Comparison of ENCODE assay signal across 11 mouse cellular contexts in the genomic region with DNA sequence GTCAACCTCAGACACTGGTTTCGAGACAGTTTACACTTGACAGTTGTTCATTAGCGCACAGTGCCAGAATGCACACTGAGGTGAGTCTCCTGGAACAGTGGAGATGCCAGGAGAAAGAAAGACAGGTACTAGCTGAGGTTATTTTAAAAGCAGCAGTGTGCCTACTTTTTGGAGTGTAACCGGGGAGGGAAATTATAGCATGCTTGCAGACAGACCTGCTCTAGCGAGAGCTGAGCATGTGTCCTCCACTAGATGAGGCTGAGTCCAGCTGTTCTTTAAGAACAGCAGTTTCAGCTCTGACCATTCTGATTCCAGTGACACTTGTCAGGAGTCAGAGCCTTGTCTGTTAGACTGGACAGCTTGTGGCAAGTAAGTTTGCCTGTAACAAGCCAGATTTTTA. TPM values are rescaled to one million over a fixed set of nuclear protein-coding genes. Genes with fewer than 3 reads are reported as not detected.
A peak's percentile ranks its signal among the peaks of the same experiment; 100 is the strongest.
DNase-seq lines count a peak whose midpoint lies in the region; ATAC-seq and TF ChIP-seq lines count a peak whose summit lies in the region.
"Had no signal": no experiment of that assay in that cellular context is flagged by ENCODE, and none has a peak within 500 bp of the region (broad histone marks: within the 10 kb centered on the region; RNA-seq: fewer than 3 reads in every experiment).

No protein-coding gene starts in this region.

- WGBS in heart, embryonic 10.5 days = 84% methylated on average over 4 of the region's 4 CpGs
- 67% methylated on average over 4 of the region's 4 CpGs for WGBS in lung, embryonic 14.5 days
- 76% methylated on average over 4 of the region's 4 CpGs for WGBS in intestine, embryonic 14.5 days
- WGBS in stomach, embryonic 16.5 days = 73% methylated on average over 4 of the region's 4 CpGs

- DNase-seq in heart, embryonic 10.5 days (ENCODE audit: low spot score) = no peak
- no peak for DNase-seq in heart, postnatal 25 days (ENCODE audit: low spot score)
- DNase-seq in lung, embryonic 14.5 days = no peak
- no peak for DNase-seq in lung, adult 18-20 months
- no peak for DNase-seq in intestine, embryonic 14.5 days (ENCODE audit: low spot score)
- no peak for DNase-seq in testis, postnatal 14 days (ENCODE audit: low spot score)
- no peak for DNase-seq in cerebellum, postnatal 4 days (ENCODE audit: low spot score in 2 of 2)
- DNase-seq: kidney, adult 11 months; left cerebral cortex, postnatal 4 days had no signal

- peaks cover 37% of the 10 kb centered on the region for H3K4me1 ChIP-seq in heart, embryonic 10.5 days
- H3K4me1 ChIP-seq in lung, embryonic 14.5 days (ENCODE audit: insufficient read depth) = peaks cover 27% of the 10 kb centered on the region
- H3K4me1 ChIP-seq in intestine, embryonic 14.5 days (replicated peaks; ENCODE audit: control insufficient read depth, insufficient read depth, low read length) = peaks cover 30% of the 10 kb centered on the region
- H3K4me1 ChIP-seq in stomach, embryonic 16.5 days (ENCODE audit: control insufficient read depth, insufficient read depth, low read length) = peaks cover 16% of the 10 kb centered on the region

- no peak for TF ChIP-seq CTCF in lung, embryonic 14.5 days (IDR thresholded peaks at IDR 0.05; ENCODE audit: low read depth)

- intact Hi-C loops in heart, postnatal 25 days (cut with DNase I) = loop anchor here (5.0 kb wide), 1 partner anchor 115 kb away; no protein-coding TSS in a partner anchor

- H3K4me3 ChIP-seq in heart, embryonic 10.5 days = peak overlapping the region; percentile 76; the same call in 1 of the 2 replicates
- H3K4me3 ChIP-seq in lung, embryonic 14.5 days (ENCODE audit: low read depth, low read length) = peak overlapping the region; percentile 74; the same call in 1 of the 2 replicates
- H3K4me3 ChIP-seq in intestine, embryonic 14.5 days (ENCODE audit: low read depth, low read length) = peak overlapping the region; percentile 69
- peak overlapping the region; percentile 74 for H3K4me3 ChIP-seq in stomach, embryonic 16.5 days (replicated peaks; ENCODE audit: low read length)
- H3K4me3 ChIP-seq: neural tube, embryonic 12.5 days had no signal

- ATAC-seq in lung, embryonic 14.5 days (ENCODE audit: insufficient read depth) = no peak
- no peak for ATAC-seq in intestine, embryonic 14.5 days (replicated peaks; ENCODE audit: low FRiP score, low TSS enrichment, low read depth)
- no peak for ATAC-seq in stomach, embryonic 16.5 days (ENCODE audit: insufficient read depth, low FRiP score)

- H3K27ac ChIP-seq in heart, embryonic 10.5 days = peak overlapping the region; percentile 95; the same call in 1 of the 2 replicates
- H3K27ac ChIP-seq in lung, embryonic 14.5 days (ENCODE audit: low read depth) = no peak overlapping the region; the same call in 1 of the 2 replicates
- peak overlapping the region; percentile 91; the same call in 1 of the 2 replicates for H3K27ac ChIP-seq in intestine, embryonic 14.5 days (ENCODE audit: low read depth)
- peak overlapping the region; percentile 96; the same call in 1 of the 2 replicates for H3K27ac ChIP-seq in stomach, embryonic 16.5 days (ENCODE audit: low read length)
- H3K27ac ChIP-seq: neural tube, embryonic 12.5 days had no signal

- peaks cover 6% of the 10 kb centered on the region; the same call in 1 of the 2 replicates for H3K36me3 ChIP-seq in heart, embryonic 10.5 days
- H3K36me3 ChIP-seq in lung, embryonic 14.5 days (ENCODE audit: insufficient read depth) = peaks cover 4% of the 10 kb centered on the region; the same call in 1 of the 2 replicates
- no peaks in the 10 kb centered on the region for H3K36me3 ChIP-seq in intestine, embryonic 14.5 days (ENCODE audit: control insufficient read depth, insufficient read depth, low read length)
- H3K36me3 ChIP-seq in stomach, embryonic 16.5 days (ENCODE audit: control insufficient read depth, insufficient read depth, low read length) = no peaks in the 10 kb centered on the region
- H3K36me3 ChIP-seq: neural tube, embryonic 12.5 days had no signal

- no peak overlapping the region; the same call in 1 of the 2 replicates for H3K9ac ChIP-seq in lung, embryonic 14.5 days
- H3K9ac ChIP-seq in intestine, embryonic 14.5 days (ENCODE audit: low read length) = no peak overlapping the region
- peak overlapping the region; percentile 51 for H3K9ac ChIP-seq in stomach, embryonic 16.5 days (ENCODE audit: low read length)
- H3K9ac ChIP-seq: neural tube, embryonic 12.5 days had no signal

- no peaks in the 10 kb centered on the region for H3K9me3 ChIP-seq in heart, embryonic 10.5 days
- H3K9me3 ChIP-seq in lung, embryonic 14.5 days (ENCODE audit: low read depth, low read length) = no peaks in the 10 kb centered on the region
- no peaks in the 10 kb centered on the region for H3K9me3 ChIP-seq in intestine, embryonic 14.5 days (ENCODE audit: control insufficient read depth, low read length)
- no peaks in the 10 kb centered on the region for H3K9me3 ChIP-seq in stomach, embryonic 16.5 days (replicated peaks; ENCODE audit: control insufficient read depth, low read length)
- H3K9me3 ChIP-seq: neural tube, embryonic 12.5 days had no signal

- H3K4me2 ChIP-seq in lung, embryonic 14.5 days = peak overlapping the region; percentile 76
- H3K4me2 ChIP-seq in intestine, embryonic 14.5 days (ENCODE audit: low read length) = peak overlapping the region; percentile 61
- H3K4me2 ChIP-seq in stomach, embryonic 16.5 days (ENCODE audit: low read depth, low read length) = peak overlapping the region; percentile 72

- no peaks in the 10 kb centered on the region for H3K27me3 ChIP-seq in heart, embryonic 10.5 days (ENCODE audit: insufficient read depth, poor library complexity, severe bottlenecking)
- H3K27me3 ChIP-seq in lung, embryonic 14.5 days (ENCODE audit: insufficient read depth, low read length) = no peaks in the 10 kb centered on the region
- no peaks in the 10 kb centered on the region for H3K27me3 ChIP-seq in intestine, embryonic 14.5 days (replicated peaks; ENCODE audit: control insufficient read depth, insufficient read depth, low read length)
- no peaks in the 10 kb centered on the region for H3K27me3 ChIP-seq in stomach, embryonic 16.5 days (ENCODE audit: control insufficient read depth, insufficient read depth, low read length)
- H3K27me3 ChIP-seq: neural tube, embryonic 12.5 days had no signal

RNA-seq across cellular contexts. Expression of a gene that starts 2.5 kb away (rescaled TPM):
- polyA plus RNA-seq in heart, embryonic 10.5 days (2016; fragmentation: Nextera tagmentation; extraction: Ambion mirVana) = 20.5 and 32.0 TPM in 2 replicates
- 100 to 1,000 TPM in 1 of 2 experiments, 10 to 100 TPM in 1; 73.3 to 125 TPM for total RNA-seq in heart, postnatal 25 days (2021)
- polyA plus RNA-seq in lung, embryonic 14.5 days (2014; fragmentation: Nextera tagmentation; extraction: Ambion mirVana) = 9.8 and 10.5 TPM in 2 replicates
- 11.5 and 14.7 TPM in 2 replicates for polyA plus RNA-seq in intestine, embryonic 14.5 days (2014; fragmentation: Nextera tagmentation; extraction: Ambion mirVana)
- 16.9 and 17.1 TPM in 2 replicates for polyA plus RNA-seq in stomach, embryonic 16.5 days (2015; fragmentation: Nextera tagmentation; extraction: Ambion mirVana)
